Mouse (Mus musculus) adrenal gland (tissue): ENCODE data around the gene Vps13d.

Experiments used
- intact Hi-C: fragments of 180-260 bp; cut with DNase I; formaldehyde crosslinking; loops from one replicate; pipeline ENCODE4 v1.15.1; 2025

Vps13d gene

GRCm38 (mm10) chr4:144949441-144950326 is 245.1 kb downstream of the Vps13d start:
- intact Hi-C loops: no loop called here

GRCm38 (mm10) chr4:144947738-144948390 is 246.9 kb downstream of the Vps13d start:
- intact Hi-C loops: no loop called here

DNA sequence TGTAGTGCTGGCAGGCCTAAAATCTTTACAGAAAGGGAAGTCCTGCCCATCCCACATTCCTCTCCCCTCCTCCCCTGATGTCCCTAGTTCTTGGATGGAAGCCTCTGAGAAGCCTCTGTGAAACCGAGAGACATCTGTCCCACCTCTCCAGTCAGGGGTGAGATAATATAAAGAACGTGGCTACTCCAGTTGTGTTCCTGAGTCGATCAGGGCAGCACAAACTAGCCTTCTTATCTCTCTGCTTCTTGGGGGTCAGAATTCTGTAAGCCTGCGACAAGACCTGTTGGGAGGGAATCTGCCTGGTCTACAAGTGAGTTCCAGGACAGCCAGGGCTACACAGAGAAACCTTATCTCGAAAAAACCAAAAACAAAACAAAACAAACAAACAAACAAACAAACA is 251.5 kb downstream of the Vps13d start:
- intact Hi-C loops: no loop called here

DNA sequence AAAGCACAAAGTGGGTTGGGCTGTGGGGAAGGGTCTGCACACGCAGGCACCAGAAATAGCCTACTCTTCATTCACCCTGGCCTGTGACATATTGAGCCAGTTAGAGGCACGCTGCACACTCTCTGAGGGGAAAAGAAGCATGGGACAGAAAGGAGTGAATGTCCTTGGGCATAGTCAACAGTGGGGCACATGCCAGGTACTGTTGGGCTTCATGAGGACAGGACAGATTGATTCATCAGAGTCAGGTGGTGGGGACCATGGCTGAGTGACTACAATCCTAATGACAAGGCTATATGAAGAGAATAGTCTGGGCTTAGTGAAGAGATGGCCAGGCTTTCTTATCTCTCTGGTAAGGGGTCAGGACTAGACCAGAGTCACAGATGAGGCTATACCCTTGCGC is 252.4 kb downstream of the Vps13d start:
- intact Hi-C loops: no loop called here

DNA sequence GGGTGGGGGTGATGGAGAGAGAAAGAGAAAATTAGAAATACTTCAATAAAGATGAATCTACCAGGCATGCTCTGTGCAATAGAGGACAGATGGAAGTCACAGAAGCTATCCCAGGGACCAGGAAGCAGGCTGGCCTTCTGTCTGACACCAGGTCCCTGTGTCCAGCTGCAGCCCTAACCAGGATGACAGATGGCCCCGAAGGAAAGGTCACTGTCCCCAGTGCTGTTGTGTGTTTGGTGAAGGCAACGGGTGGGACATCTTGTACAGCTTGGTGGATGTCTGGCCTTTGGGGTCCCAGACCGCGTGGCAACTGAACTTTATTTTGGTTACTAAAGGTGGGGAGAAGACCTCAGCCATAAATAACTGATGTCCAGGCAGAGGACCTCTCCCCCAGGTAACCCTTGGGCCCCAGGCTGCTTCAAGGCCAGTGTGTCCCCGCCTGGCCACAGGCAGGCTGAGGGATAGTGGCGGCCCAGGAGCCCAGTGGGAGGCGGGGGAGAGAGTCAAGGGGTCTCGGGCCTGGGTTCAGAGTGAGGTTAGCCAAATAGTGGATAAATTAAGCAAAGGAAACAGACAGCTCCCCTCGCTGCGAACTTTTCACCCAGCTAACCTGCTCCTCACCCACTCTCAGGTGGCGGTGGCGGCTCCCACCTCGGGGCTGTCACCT is 253.9 kb downstream of the Vps13d start:
- intact Hi-C loops: no loop called here

GRCm38 (mm10) chr4:144939847-144940411 is 254.9 kb downstream of the Vps13d start:
- intact Hi-C loops: no loop called here

- intact Hi-C loops: no loop called here
These were observed 258.1 kb downstream of the Vps13d start for GRCm38 (mm10) chr4:144936563-144937154.

- intact Hi-C loops: no loop called here
These were observed 260.3 kb downstream of the Vps13d start for GRCm38 (mm10) chr4:144934501-144934900.

- intact Hi-C loops: no loop called here
These were observed 263.6 kb downstream of the Vps13d start for GRCm38 (mm10) chr4:144931167-144931566.

DNA sequence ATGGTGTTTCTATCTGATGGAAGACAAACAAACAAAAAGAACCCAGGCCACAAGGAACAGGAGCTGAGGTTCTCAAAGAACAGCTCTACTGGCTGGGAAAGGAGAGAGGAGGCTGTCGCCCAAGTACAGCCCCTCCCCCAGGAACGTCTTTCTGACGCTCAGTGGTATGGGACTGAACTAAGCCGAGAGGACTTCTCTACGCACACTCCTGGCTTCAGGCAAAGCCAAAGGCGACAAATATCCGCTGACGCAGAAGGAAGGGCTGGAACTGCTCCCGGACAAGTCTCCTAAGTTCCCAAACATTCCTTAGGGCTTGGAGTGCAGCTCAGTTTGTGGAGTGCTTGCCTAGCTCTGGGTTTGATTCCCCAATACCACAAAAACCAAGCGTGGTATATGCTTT is 264.4 kb downstream of the Vps13d start:
- intact Hi-C loops: no loop called here

GRCm38 (mm10) chr4:144929811-144930221 is 265.0 kb downstream of the Vps13d start:
- intact Hi-C loops: no loop called here

DNA sequence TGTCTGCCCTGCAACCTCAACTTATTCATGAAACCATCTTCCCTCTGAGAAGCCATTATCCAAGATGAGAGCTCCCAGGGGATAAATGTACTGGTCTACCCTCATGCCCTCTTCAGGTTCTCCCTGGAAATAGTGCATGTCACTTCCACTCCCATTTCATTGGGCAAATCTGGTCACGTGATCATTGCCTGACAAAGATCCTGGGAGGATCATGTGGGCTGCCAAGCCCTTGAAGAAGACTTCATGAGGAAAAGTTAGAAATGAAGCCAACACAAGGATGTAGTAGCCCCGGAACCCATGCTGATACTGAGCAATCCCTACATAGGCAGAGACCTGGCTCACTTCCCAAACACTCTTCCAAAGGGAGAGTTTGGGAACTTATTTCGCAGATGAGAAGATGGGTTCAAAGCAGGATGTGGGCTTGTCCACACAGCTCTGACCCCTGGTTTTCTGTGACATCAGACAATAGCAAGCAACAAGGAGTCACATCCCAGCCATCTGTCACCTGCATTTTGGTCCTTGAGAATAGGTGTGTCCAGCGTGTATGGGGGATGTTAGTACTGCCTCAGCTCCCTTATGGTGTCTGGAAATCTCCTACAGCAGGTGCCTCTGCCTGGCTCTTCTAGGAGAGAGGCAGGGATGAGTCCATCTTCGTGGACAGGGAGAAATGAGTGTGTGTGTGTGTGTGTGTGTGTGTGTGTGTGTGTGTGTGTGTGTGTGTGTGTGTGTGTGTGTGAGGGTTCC is 265.9 kb downstream of the Vps13d start:
- intact Hi-C loops: no loop called here
